Mouse (Mus musculus): ENCODE measurements around the gene Lim2. TPM values are rescaled to one million over a fixed set of nuclear protein-coding genes. Genes with fewer than 3 reads are reported as not detected.

Lim2 gene
- polyA plus RNA-seq, 1 experiment from 2014 or later: not detected

- no peak overlapping the region for H3K4me3 ChIP-seq
- H3K27ac ChIP-seq: no peak overlapping the region
- peaks cover 5% of the 10 kb centered on the region for H3K36me3 ChIP-seq (ENCODE audit: poor library complexity, severe bottlenecking)
- WGBS: 95% methylated on average over 2 of the region's 3 CpGs
- no peaks in the 10 kb centered on the region for H3K27me3 ChIP-seq
- no peaks in the 10 kb centered on the region for H3K9me3 ChIP-seq (replicated peaks)
- no peak overlapping the region for H3K4me2 ChIP-seq
- peaks cover 11% of the 10 kb centered on the region for H3K4me1 ChIP-seq
- ATAC-seq: no peak
- no peak overlapping the region for H3K9ac ChIP-seq
These were observed 20.8 kb downstream of the Lim2 start for GRCm38 (mm10) chr7:43448246-43448645.

- no peaks in the 10 kb centered on the region for H3K27me3 ChIP-seq
- H3K9ac ChIP-seq: no peak overlapping the region
- H3K4me1 ChIP-seq: peaks cover 3% of the 10 kb centered on the region
- ATAC-seq: no peak
- no peaks in the 10 kb centered on the region for H3K9me3 ChIP-seq (replicated peaks)
- H3K4me2 ChIP-seq: no peak overlapping the region
- peaks cover 21% of the 10 kb centered on the region for H3K36me3 ChIP-seq (ENCODE audit: poor library complexity, severe bottlenecking)
- WGBS: 98% methylated on average over 2 of the region's 2 CpGs
- no peak overlapping the region for H3K27ac ChIP-seq
- no peak overlapping the region for H3K4me3 ChIP-seq
These were observed 22.3 kb downstream of the Lim2 start for GRCm38 (mm10) chr7:43449811-43450210.

DNA sequence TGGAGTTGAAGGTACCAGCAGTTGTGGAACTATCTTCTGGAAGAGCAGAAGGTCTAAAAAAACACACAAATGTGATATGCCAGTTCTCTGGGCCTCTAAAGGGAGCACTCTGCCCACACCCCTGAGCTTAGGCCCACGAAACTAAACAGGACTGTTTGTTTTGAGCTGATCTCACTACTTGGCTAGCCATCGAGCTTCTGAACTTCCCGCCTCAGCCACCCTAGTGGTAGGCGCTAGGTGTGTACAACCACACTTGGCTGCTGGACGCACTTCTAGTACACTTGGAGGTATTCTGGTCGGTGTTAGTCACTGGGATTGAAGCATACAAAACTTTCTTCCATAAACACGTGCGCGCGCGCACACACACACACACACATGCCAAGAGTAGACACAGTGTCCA lies 24.3 kb downstream of the Lim2 start:
- no peak overlapping the region for H3K4me3 ChIP-seq
- peaks cover 39% of the 10 kb centered on the region for H3K36me3 ChIP-seq (ENCODE audit: poor library complexity, severe bottlenecking)
- H3K9ac ChIP-seq: no peak overlapping the region
- no peak for ATAC-seq
- no peaks in the 10 kb centered on the region for H3K27me3 ChIP-seq
- no peaks in the 10 kb centered on the region for H3K9me3 ChIP-seq (replicated peaks)
- H3K27ac ChIP-seq: no peak overlapping the region
- no peak overlapping the region for H3K4me2 ChIP-seq
- H3K4me1 ChIP-seq: no peaks in the 10 kb centered on the region
- WGBS: 95% methylated on average over 11 of the region's 11 CpGs

DNA sequence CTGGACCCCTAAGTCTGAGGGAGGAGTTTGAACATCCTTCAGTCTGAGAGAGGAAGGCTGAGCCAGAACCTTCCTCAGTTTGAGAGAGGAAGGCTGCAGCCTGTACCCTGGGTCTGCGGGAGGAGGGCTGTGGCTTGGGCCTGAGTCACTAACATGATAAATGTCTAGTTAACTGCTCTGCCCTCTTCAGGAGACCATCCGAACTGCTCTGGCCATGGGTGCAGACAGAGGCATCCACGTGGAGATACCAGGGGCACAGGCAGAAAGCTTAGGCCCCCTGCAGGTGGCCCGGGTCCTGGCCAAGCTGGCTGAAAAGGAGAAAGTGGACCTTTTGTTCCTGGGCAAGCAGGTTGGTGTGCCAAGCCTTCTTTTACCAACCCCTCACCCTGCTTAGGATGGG lies 25.1 kb downstream of the Lim2 start:
- ATAC-seq: no peak
- 33% methylated on average over 4 of the region's 4 CpGs for WGBS
- H3K4me3 ChIP-seq: no peak overlapping the region
- no peak overlapping the region for H3K27ac ChIP-seq
- H3K4me2 ChIP-seq: no peak overlapping the region
- no peak overlapping the region for H3K9ac ChIP-seq
- H3K36me3 ChIP-seq (ENCODE audit: poor library complexity, severe bottlenecking): peaks cover 47% of the 10 kb centered on the region
- H3K9me3 ChIP-seq (replicated peaks): no peaks in the 10 kb centered on the region
- no peaks in the 10 kb centered on the region for H3K27me3 ChIP-seq
- no peaks in the 10 kb centered on the region for H3K4me1 ChIP-seq

GRCm38 (mm10) chr7:43453599-43454355 lies 26.3 kb downstream of the Lim2 start:
- no peaks in the 10 kb centered on the region for H3K9me3 ChIP-seq (replicated peaks)
- H3K27me3 ChIP-seq: no peaks in the 10 kb centered on the region
- no peak overlapping the region for H3K9ac ChIP-seq
- H3K4me3 ChIP-seq: no peak overlapping the region
- H3K36me3 ChIP-seq (ENCODE audit: poor library complexity, severe bottlenecking): peaks cover 52% of the 10 kb centered on the region
- no peak for ATAC-seq
- no peak overlapping the region for H3K4me2 ChIP-seq
- WGBS: 90% methylated on average over 14 of the region's 14 CpGs
- no peak overlapping the region for H3K27ac ChIP-seq
- no peaks in the 10 kb centered on the region for H3K4me1 ChIP-seq

DNA sequence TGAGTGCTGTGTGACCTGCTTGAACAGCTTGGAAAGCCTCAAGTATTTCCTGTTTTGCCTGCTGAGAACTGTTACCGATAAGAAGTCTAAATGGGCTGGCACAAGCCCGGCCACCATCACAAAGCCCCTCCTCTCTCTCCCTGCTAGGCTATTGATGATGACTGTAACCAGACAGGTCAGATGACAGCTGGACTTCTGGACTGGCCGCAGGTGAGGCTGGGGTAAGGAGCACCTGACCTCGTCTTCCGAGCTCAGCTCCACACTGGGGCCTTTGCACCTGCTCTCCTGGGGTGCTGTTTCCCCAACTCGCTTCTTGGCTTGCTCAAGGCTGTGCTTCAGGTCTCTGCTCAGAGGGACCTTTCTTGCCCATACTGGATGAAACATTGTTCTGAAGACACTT lies 26.9 kb downstream of the Lim2 start:
- no peak overlapping the region for H3K4me3 ChIP-seq
- ATAC-seq: no peak
- H3K36me3 ChIP-seq (ENCODE audit: poor library complexity, severe bottlenecking): peaks cover 52% of the 10 kb centered on the region
- H3K4me2 ChIP-seq: no peak overlapping the region
- no peaks in the 10 kb centered on the region for H3K9me3 ChIP-seq (replicated peaks)
- no peaks in the 10 kb centered on the region for H3K4me1 ChIP-seq
- no peak overlapping the region for H3K27ac ChIP-seq
- no peaks in the 10 kb centered on the region for H3K27me3 ChIP-seq
- H3K9ac ChIP-seq: no peak overlapping the region
- 94% methylated on average over 6 of the region's 6 CpGs for WGBS

DNA sequence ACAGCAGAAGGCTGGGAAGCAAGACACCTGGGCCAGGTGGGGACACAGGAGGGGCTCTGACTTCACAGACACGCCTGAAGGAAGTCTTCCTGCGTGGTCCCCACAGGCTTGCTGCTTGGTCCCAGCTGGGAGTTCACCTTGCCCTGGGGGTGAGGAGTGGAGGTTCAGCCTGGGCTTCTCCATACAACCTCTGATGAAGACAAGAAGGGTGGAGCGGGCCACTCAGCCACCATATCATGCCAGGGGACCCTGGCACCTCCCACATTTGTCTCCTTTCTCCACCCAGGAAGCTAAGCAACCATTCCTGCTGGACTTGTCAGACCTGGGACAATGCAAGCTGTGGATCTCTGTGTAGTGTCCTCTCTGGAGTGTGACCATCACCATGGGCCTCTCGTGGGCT lies 35.4 kb downstream of the Lim2 start, which contains the start of gene Vsig10l:
TSS of gene Vsig10l (plus strand) at position 301 of the 400 bp plus-strand sequence.
- peaks cover 18% of the 10 kb centered on the region for H3K4me1 ChIP-seq
- H3K4me3 ChIP-seq: no peak within 1 kb of the TSS
- no peak within 1 kb of the TSS for H3K4me2 ChIP-seq
- 77% methylated on average over 4 of the region's 4 CpGs for WGBS
- H3K27me3 ChIP-seq: peaks cover 28% of the 10 kb centered on the region
- no peaks in the 10 kb centered on the region for H3K9me3 ChIP-seq (replicated peaks)
- H3K27ac ChIP-seq: no peak within 1 kb of the TSS
- H3K36me3 ChIP-seq (ENCODE audit: poor library complexity, severe bottlenecking): peaks cover 3% of the 10 kb centered on the region
- no peak within 1 kb of the TSS for H3K9ac ChIP-seq
- no peak for ATAC-seq

GRCm38 (mm10) chr7:43463976-43464375 lies 36.5 kb downstream of the Lim2 start:
- no peaks in the 10 kb centered on the region for H3K36me3 ChIP-seq (ENCODE audit: poor library complexity, severe bottlenecking)
- ATAC-seq: no peak
- WGBS: 82% methylated on average over 7 of the region's 7 CpGs
- no peaks in the 10 kb centered on the region for H3K9me3 ChIP-seq (replicated peaks)
- H3K27me3 ChIP-seq: peaks cover 29% of the 10 kb centered on the region
- no peak overlapping the region for H3K27ac ChIP-seq
- H3K4me3 ChIP-seq: no peak overlapping the region
- H3K9ac ChIP-seq: no peak overlapping the region
- H3K4me1 ChIP-seq: peaks cover 18% of the 10 kb centered on the region
- no peak overlapping the region for H3K4me2 ChIP-seq

DNA sequence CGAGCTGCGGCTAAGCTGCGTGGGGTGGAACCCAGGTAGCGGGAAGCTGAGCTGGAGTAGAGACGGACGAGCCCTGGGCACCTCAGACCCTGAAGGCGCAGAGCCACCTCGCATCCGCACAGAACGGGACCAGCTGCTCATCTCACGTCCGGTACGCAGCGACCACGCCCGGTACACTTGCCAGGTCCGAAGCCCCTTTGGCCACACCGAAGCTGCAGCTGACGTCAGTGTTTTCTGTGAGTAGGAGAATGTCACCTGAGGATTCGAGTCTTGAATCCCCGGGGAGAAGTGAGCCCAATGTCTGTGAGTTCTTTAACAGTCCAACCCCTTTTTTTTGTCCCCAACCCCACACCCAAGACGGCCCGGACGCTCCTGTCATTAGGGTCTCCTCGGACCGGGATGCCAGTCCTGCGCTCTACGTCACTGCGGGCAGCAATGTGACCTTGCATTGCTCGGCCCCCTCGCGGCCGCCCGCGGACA lies 37.4 kb downstream of the Lim2 start:
- ATAC-seq: peak; percentile 14
- Histone ChIP-seq H3K27me3 (peaks cover 29% of the 10 kb centered on the region), H3K9me3 (replicated peaks) (no peaks in the 10 kb centered on the region), H3K36me3 (ENCODE audit: poor library complexity, severe bottlenecking) (no peaks in the 10 kb centered on the region), H3K9ac (peak overlapping the region; percentile 53), H3K4me3 (peak overlapping the region; percentile 45), H3K4me2 (peak overlapping the region; percentile 81), H3K4me1 (peaks cover 18% of the 10 kb centered on the region), H3K27ac (no peak overlapping the region)
- 6% methylated on average over 35 of the region's 35 CpGs for WGBS

- Histone ChIP-seq H3K27ac (no peak overlapping the region), H3K9ac (peak overlapping the region; percentile 58), H3K4me3 (peak overlapping the region; percentile 45), H3K4me1 (peaks cover 18% of the 10 kb centered on the region), H3K36me3 (ENCODE audit: poor library complexity, severe bottlenecking) (no peaks in the 10 kb centered on the region), H3K9me3 (replicated peaks) (no peaks in the 10 kb centered on the region), H3K4me2 (peak overlapping the region; percentile 81), H3K27me3 (peaks cover 29% of the 10 kb centered on the region)
- WGBS: under 1% methylated on average over 33 of the region's 33 CpGs
- peak; percentile 85 for ATAC-seq
These were observed 38.1 kb downstream of the Lim2 start for GRCm38 (mm10) chr7:43465344-43466098.

DNA sequence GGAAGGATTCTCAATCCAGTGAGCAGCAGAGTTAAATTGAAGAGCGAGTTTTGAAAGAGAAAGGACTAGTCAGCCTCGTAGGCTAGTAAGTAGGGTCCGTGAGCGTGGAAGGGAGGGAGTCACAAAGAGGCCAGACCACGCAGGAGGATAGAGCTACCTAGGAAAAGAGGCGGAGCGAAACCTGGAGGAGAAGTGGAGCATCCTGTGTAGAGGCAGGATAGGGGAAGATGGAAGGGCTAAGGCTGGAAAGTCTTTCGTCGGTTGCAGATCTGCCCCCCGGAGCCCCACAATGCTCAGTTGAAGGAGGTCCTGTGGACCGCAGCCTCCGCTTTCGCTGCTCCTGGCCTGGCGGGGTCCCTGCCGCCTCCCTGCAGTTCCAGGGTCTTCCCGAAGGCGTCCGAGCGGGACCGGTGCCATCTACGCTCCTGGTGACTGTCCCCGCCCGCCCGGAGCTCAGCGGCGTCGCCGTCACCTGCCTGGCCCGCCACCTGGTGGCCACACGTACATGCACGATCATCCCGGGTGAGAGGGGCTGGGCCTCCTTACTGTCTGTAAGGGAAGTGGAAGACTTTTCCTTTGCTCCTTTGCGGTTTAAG lies 38.7 kb downstream of the Lim2 start:
- no peak overlapping the region for H3K27ac ChIP-seq
- H3K4me1 ChIP-seq: peaks cover 18% of the 10 kb centered on the region
- peak overlapping the region; percentile 58 for H3K9ac ChIP-seq
- peak; percentile 63 for ATAC-seq
- H3K4me3 ChIP-seq: peak overlapping the region; percentile 45
- WGBS: 2% methylated on average over 33 of the region's 33 CpGs
- no peaks in the 10 kb centered on the region for H3K36me3 ChIP-seq (ENCODE audit: poor library complexity, severe bottlenecking)
- H3K9me3 ChIP-seq (replicated peaks): no peaks in the 10 kb centered on the region
- peak overlapping the region; percentile 81 for H3K4me2 ChIP-seq
- H3K27me3 ChIP-seq: peaks cover 29% of the 10 kb centered on the region

DNA sequence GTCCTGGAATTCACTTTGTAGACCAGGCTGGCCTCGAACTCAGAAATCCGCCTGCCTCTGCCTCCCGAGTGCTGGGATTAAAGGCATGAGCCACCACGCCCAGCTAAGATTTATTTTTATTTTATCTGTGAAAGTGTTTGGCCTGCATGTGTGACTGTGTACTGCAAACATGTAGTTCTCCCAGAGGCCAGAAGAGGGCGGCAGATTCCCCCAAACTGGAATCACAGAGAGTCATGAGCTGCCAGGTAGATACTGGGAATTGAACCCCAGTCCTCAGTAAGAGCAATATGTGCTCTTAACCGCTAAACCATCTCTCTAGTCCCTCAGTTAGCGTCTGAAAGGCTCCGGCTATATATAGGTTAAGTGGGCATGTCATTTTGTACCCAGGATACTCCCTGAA lies 42.9 kb downstream of the Lim2 start:
- 39% methylated on average over 8 of the region's 8 CpGs for WGBS

More for the DNA sequence above, 42.9 kb downstream of the Lim2 start:
- no peak overlapping the region for H3K4me2 ChIP-seq
- H3K36me3 ChIP-seq (ENCODE audit: poor library complexity, severe bottlenecking): peaks cover 23% of the 10 kb centered on the region
- no peak overlapping the region for H3K9ac ChIP-seq
- no peak overlapping the region for H3K4me3 ChIP-seq
- peaks cover 11% of the 10 kb centered on the region; the same call in 1 of the 2 replicates for H3K27me3 ChIP-seq
- H3K4me1 ChIP-seq: peaks cover 10% of the 10 kb centered on the region
- H3K27ac ChIP-seq: no peak overlapping the region
- H3K9me3 ChIP-seq (replicated peaks): no peaks in the 10 kb centered on the region
- ATAC-seq: no peak

Data from forebrain, embryonic 13.5 days (tissue).